Mouse (Mus musculus) testis, adult 2 months (tissue): Measurements from ENCODE around the gene March9. TPM values are rescaled to one million over a fixed set of nuclear protein-coding genes. Genes with fewer than 3 reads are reported as not detected.
"Not testable (repeated sequence)": the region's sequence is repeated elsewhere in the genome, so short reads cannot be mapped to it uniquely, and the experiment has no call there.

ENCODE experiments used
- H3K27ac ChIP-seq: fragments of 200-500 bp; 2 replicates; pipeline ENCODE4 v1.5.1; 2012; ENCODE audit warnings: low read depth, low read length; ENCODE audit not compliant: control insufficient read depth, insufficient read depth
- H3K27me3 ChIP-seq: fragments of 200-500 bp; 2 replicates; pipeline ENCODE4 v1.6.1; 2012; ENCODE audit warnings: mild to moderate bottlenecking, low read length, moderate library complexity; ENCODE audit not compliant: control insufficient read depth, insufficient read depth
- H3K36me3 ChIP-seq: fragments of 200-500 bp; 2 replicates; pipeline ENCODE4 v1.6.1; 2012; ENCODE audit warnings: mild to moderate bottlenecking, low read length; ENCODE audit not compliant: control insufficient read depth, insufficient read depth
- H3K4me1 ChIP-seq: fragments of 200-500 bp; 2 replicates; pipeline ENCODE4 v1.6.1; 2012; ENCODE audit warnings: low read length; ENCODE audit not compliant: control insufficient read depth, insufficient read depth
- H3K4me3 ChIP-seq: fragments of 200-500 bp; 2 replicates; pipeline ENCODE4 v1.5.1; 2012; ENCODE audit warnings: low read depth, mild to moderate bottlenecking, low read length, moderate library complexity, mixed read lengths; ENCODE audit not compliant: control insufficient read depth
- CTCF ChIP-seq: fragments of 200-500 bp; IDR thresholded peaks from 2 replicates; pipeline ENCODE4 v1.5.1; 2012; ENCODE audit warnings: low read depth, mild to moderate bottlenecking, inconsistent platforms, low read length, moderate library complexity; ENCODE audit not compliant: control insufficient read depth, insufficient read depth, insufficient replicate concordance
- POLR2A ChIP-seq: fragments of 200-500 bp; IDR thresholded peaks from 2 replicates; pipeline ENCODE4 v1.6.1; 2012; ENCODE audit warnings: low read depth, mild to moderate bottlenecking, inconsistent platforms, low read length, moderate library complexity; ENCODE audit not compliant: control insufficient read depth
- polyA plus RNA-seq: library from polyadenylated mRNA; depleted of rRNA; stranded (reverse); fragments of >200 nt; gene quantifications from 2 replicates; pipeline ENCODE4 v1.2.3, GENCODE M21; 2012

March9 gene
- polyA plus RNA-seq, 1 experiment = 2.1 TPM

GRCm38 (mm10) chr10:127078677-127079575 lies 18.9 kb upstream of the March9 start:
- peak overlapping the region; percentile 41; the same call in 1 of the 2 replicates for H3K4me3 ChIP-seq
- no peak overlapping the region for H3K27ac ChIP-seq
- no peaks in the 10 kb centered on the region for H3K36me3 ChIP-seq
- TF ChIP-seq POLR2A (no peak), CTCF (no peak)
- peaks cover 5% of the 10 kb centered on the region for H3K27me3 ChIP-seq
- H3K4me1 ChIP-seq = peaks cover 26% of the 10 kb centered on the region

DNA sequence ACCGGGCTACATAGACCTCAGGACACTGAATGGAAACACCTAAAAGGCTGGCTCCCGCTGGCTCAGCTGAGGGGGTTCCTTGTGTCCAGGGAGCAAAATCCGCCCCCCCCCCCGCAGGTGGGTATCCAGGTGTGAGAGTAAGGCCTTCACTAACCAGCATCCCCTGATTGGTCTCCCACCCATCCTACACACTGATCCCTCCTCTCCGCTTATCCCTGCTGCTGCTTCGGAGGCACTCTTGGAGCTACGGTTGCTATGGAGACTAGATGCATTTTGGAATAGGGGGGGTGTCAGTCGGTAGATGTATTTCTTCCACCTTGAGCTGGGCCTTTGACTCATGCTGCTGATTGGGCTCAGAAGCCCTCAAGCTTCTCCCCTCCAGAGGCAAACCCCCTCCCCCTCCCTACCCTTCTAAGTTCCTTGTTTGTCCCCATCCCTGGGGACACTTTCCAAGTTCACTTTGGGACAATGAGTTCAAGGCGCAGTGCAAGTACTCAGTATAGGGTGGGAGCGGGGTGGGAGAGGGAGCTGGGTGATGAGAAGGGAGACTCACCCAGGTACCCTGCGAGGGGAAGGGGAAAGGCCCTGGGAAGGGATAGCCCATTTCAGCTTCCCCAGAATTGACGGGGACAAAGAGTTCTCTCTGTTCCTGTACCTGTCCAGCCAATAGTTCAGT lies 18.2 kb upstream of the March9 start:
- Histone ChIP-seq H3K27me3 (peaks cover 5% of the 10 kb centered on the region), H3K4me3 (no peak overlapping the region), H3K36me3 (no peaks in the 10 kb centered on the region), H3K27ac (no peak overlapping the region), H3K4me1 (peaks cover 26% of the 10 kb centered on the region)
- no peak for TF ChIP-seq POLR2A
- no peak for TF ChIP-seq CTCF

DNA sequence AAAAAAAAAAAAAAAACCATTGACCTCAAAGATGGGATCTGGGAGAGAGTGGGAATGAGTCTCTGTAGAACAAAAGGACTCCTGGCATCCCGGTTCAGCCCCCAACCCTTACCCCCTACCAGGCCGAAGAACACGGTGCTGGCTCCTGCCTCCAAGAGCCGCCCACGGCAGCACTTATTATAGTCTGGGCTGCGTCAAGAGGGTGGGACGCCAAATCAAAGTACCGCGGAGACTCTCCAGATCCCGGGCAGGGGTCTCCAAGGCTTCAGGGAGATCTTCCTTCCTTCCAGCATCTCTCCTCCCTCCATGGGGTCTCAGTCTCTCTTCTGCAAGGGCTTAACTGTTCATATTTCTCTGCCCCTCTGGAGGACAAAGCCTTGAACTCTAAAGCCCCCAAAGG lies 17.5 kb upstream of the March9 start:
- H3K27ac ChIP-seq = no peak overlapping the region

GRCm38 (mm10) chr10:127076082-127076481 lies 16.1 kb upstream of the March9 start:
- no peak overlapping the region for H3K4me3 ChIP-seq
- peaks cover 5% of the 10 kb centered on the region for H3K27me3 ChIP-seq
- H3K36me3 ChIP-seq = no peaks in the 10 kb centered on the region
- no peak overlapping the region for H3K27ac ChIP-seq
- peaks cover 20% of the 10 kb centered on the region for H3K4me1 ChIP-seq
- TF ChIP-seq CTCF (no peak), POLR2A (no peak)

More for the DNA sequence above, 17.5 kb upstream of the March9 start:
- TF ChIP-seq POLR2A (no peak), CTCF (no peak)
- Histone ChIP-seq H3K36me3 (no peaks in the 10 kb centered on the region), H3K4me3 (no peak overlapping the region), H3K4me1 (peaks cover 26% of the 10 kb centered on the region), H3K27me3 (peaks cover 5% of the 10 kb centered on the region)

DNA sequence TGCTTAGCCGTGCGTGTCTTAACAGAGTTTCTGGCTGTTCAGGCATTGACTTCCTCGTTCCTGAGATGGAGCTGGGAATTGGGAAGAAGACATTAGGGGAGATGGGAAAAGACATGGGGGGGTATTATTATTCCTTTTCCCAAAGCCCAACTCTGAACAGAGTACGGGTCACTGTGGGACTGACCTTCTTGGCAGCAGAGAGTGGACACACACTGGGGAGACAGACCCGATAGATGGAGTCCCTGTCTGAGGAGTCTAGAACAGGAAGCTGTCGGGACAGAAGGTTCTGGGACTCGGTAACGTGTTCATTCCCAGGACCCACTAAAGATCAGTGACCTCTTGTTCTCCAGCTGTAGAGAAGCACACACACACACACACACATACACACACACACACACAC lies 15.7 kb upstream of the March9 start:
- peaks cover 17% of the 10 kb centered on the region for H3K4me1 ChIP-seq
- no peak overlapping the region for H3K4me3 ChIP-seq
- peaks cover 5% of the 10 kb centered on the region for H3K27me3 ChIP-seq
- no peak overlapping the region; the same call in 1 of the 2 replicates for H3K27ac ChIP-seq
- H3K36me3 ChIP-seq = no peaks in the 10 kb centered on the region
- TF ChIP-seq POLR2A = no peak

DNA sequence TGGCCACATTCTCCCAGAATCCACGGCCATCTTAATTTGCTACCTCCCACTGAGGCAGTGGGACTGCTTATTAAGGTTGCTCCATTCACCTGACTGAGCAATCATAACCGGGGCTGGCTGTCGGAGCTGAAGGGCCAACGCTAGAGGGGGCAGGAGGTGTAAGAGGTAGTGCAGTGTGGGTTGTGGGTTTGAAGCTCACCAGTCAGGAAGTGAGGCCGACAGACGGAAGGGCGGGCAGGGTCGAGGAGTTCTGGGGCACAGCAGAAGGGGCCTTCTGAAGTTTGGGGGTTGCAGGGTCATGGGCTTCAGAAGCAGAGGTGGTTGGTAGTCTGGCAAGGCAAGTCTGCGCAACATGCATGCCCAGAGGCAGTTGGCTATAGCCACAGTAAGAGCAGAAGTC lies 15.1 kb upstream of the March9 start, which contains the start of gene Agap2:
Agap2 (plus strand) TSS at position 205 of the 400 bp plus-strand sequence.
- Histone ChIP-seq H3K36me3 (no peaks in the 10 kb centered on the region), H3K4me1 (peaks cover 15% of the 10 kb centered on the region), H3K27me3 (peaks cover 4% of the 10 kb centered on the region), H3K27ac (no peak within 1 kb of the TSS; the same call in 1 of the 2 replicates), H3K4me3 (no peak within 1 kb of the TSS)
- TF ChIP-seq POLR2A = no peak
- TF ChIP-seq CTCF = no peak

DNA sequence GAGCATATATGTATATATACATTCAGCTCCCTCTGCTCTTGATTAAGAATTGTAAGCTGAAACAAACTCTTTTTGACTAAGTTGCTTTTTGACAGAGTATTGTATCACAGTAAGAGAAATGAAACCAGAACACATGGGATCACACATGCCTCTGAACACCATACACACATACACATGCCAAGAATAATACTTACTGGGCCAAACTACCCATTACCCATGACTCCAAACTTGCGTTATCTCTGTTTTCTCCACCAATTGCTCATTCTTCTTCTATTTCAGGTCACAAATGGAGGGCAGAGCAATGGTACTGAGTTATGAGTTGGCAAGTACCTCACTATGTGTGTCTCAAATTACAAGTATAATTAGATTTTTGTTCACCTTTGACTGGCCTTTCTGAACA lies 14.0 kb upstream of the March9 start:
- no peak overlapping the region for H3K4me3 ChIP-seq
- no peaks in the 10 kb centered on the region for H3K27me3 ChIP-seq
- H3K36me3 ChIP-seq = no peaks in the 10 kb centered on the region
- H3K27ac ChIP-seq = no peak overlapping the region
- TF ChIP-seq CTCF (no peak), POLR2A (no peak)
- H3K4me1 ChIP-seq = peaks cover 18% of the 10 kb centered on the region

- not testable (repeated sequence) for H3K36me3 ChIP-seq, H3K27me3 ChIP-seq, H3K27ac ChIP-seq, H3K4me3 ChIP-seq
- peaks cover 18% of the 10 kb centered on the region for H3K4me1 ChIP-seq
Measured at GRCm38 (mm10) chr10:127072969-127073368, 13.0 kb upstream of the March9 start.

GRCm38 (mm10) chr10:127072270-127072669 lies 12.3 kb upstream of the March9 start:
- not testable (repeated sequence) for H3K27me3 ChIP-seq, H3K27ac ChIP-seq, H3K4me3 ChIP-seq, H3K36me3 ChIP-seq
- H3K4me1 ChIP-seq = peaks cover 16% of the 10 kb centered on the region
